Mouse (Mus musculus): ENCODE results near the gene Rnf4.

Gene Rnf4

DNA sequence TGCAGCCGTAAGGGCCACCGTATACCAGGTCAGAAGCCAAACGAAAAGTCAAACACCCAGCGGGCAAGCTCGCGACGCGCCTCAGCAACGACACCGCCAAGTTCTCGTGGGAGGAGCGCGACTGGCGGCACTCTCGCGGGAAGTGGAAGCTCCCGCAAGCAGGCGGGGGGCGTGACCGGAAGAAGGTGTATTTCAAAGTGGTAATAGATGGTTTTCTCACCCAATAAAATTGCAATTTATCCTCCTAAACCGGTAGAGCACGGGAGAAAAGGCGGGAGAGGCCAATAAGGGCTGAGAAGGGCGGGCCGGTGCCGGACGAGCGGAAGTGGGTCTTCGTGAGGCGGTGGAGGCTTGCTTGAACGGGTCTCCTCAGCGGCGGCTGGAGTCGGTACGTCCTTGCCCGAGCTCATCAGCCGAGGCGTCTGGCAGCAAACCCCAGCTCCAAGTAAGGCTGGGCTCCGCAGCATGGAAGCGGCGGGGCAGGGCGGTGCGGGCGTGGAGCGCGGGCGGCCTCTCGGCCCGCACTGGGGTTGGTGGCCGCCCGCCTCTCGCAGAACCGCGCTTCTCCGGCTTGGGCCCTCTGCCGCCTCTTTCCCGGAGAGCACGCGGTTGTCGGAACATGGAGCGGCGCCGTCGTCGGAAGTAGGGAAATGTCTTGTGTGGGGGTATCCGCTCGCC lies at the start of gene Rnf4:
Rnf4 (plus strand) TSS at position 193 of the 678 bp plus-strand sequence.
- peak; percentile 99 for DNase-seq (ENCODE audit: low spot score)

DNA sequence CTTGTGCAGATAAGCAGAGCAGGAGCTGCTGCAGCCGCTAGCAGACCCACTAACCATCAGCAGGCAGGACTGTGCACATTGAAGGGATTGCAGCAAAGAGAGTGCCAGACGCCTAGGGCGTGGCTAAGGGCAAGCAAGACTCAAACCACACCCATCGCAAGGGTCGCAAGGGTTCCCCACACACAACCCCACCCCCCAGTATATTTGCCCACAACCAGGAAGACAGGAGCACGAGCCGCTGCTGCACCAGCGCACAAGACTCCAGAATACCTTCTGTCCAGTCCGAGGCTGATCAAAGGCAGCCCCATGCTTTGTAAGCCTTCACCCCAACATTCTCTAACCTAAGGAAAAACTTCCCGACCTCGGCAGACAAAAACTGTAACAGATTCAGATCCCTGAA lies 49.6 kb upstream of the Rnf4 start:
- DNase-seq (ENCODE audit: low spot score), result no peak

- peak; percentile 53 for DNase-seq (ENCODE audit: low spot score)
Observed at GRCm38 (mm10) chr5:34287001-34287837, 48.9 kb upstream of the Rnf4 start.

GRCm38 (mm10) chr5:34287838-34288145 lies 48.3 kb upstream of the Rnf4 start:
- DNase-seq (ENCODE audit: low spot score), result no peak

DNA sequence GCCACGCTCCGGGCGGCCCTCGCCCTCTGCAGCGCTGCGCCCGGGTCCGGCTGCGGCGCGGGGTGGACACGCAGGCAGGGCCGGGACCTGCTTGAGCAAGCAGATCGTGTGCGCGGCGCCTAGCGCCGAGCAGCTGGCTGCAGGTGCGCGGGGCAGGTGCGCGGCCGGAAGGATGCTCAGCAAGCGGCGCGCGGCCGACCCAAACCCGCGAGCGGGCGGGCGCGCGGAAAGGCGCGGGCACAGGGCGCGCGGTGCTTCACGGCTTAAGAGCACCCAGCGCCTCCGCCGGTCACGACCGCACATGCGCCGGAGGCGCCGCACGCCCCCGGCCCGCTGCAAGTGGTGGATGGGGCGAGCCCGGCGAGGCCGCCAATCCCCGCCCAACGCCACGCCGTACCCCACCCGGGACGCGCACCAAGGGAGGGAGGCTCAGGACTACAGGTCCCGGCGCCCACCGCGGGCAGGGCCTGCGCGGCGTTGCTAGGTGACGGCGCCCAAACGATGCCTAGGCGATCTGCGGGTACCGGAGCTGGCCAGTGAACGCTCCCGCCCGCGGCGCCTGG lies 47.9 kb upstream of the Rnf4 start, which contains the start of the genes Zfyve28 and Cfap99:
Zfyve28 (minus strand) TSS at position 296 of the 563 bp plus-strand sequence.
Cfap99 (plus strand) TSS at position 447 of the 563 bp plus-strand sequence.
- peak; percentile 84 for DNase-seq (ENCODE audit: low spot score)

DNA sequence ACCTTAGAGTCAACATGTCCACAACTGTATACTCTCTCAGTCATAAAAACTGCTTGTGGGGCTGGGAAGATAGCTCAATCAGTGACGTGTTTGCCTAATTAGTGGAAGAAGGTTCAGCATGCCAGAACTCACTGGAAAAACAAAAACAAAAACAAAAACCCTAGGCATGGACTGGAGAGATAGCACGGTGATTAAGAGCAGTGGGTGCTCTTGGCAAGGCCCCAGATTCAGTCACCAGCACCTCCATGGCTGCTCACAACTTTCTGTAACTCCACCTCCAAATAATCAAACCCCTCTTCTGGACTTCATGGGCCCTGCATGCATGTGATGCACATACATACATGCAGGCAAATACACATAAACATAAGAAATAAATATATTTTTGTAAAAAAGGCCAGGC lies 46.8 kb upstream of the Rnf4 start:
- no peak for DNase-seq (ENCODE audit: low spot score)

GRCm38 (mm10) chr5:34293363-34293762 lies 42.7 kb upstream of the Rnf4 start:
- no peak for DNase-seq (ENCODE audit: low spot score)

GRCm38 (mm10) chr5:34294696-34295095 lies 41.4 kb upstream of the Rnf4 start:
- DNase-seq (ENCODE audit: low spot score), result no peak

DNA sequence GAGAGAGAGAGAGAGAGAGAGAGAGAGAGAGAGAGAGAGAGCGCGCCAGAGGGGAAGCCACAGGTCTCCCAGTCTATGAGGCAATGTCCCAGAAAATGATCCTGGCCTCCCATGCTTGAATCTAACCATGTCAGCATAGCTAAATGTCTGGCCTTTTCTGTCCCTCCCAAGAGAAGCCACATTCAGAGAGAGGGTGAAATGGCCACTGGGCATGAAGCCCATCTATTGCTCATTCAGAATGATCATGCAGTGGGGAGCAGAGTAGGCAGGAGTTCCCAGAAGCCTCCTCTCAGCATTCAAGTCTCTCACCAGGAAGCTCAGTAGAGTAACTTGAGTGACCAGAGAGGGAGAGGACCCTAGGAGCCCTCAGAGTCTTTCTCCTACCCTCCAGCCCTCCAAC lies 40.9 kb upstream of the Rnf4 start:
- no peak for DNase-seq (ENCODE audit: low spot score)

DNA sequence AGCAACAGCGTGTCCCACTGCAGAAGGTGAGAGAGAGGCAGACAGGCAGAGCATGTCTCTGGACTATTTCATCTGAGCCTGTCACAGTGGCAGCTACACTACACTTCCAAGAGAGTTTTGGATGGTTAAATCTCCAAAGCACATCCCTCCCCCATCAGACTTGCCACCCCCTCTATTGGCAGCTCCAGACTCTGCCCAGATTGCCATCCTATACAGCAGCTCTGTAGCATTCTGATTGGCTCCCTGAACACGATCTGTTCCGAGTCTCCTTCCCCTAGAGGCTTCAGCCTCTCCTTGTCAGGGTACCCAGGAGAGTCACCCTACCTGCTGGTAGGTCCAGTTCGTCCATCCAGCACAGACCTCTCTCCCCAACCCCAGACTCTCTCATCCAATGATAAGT lies 38.0 kb upstream of the Rnf4 start:
- no peak for DNase-seq (ENCODE audit: low spot score)

DNA sequence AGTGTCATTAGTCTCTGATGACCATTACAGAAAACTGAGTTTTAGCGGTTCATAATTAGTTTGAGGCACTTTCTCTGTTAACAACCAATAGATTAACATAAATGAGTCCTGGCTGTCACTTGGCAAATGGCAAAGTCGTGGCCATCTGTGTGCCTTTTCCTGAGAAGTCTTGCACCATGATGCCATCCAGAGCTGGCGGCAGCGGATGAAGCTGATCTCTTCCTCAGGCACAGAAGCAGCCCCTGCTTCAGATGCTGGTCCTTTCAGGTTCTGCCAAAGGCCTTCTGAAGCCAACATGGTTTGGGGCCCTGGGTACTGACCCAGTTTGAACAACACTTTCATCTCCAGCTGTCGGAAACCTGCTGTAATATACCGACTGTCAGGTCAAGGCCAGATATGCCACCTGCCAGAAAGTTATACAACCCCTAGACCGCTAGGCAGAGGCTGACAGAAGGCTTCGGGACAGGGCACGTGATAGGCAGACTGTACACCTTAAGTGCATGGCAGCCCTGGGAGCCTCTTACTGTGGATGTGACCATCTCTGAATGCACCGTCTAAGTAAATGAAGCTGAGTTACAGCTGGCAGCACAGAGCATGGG lies 37.1 kb upstream of the Rnf4 start:
- DNase-seq (ENCODE audit: low spot score), result no peak

GRCm38 (mm10) chr5:34302377-34302776 lies 33.7 kb upstream of the Rnf4 start:
- peak; percentile 50 for DNase-seq (ENCODE audit: low spot score)

DNA sequence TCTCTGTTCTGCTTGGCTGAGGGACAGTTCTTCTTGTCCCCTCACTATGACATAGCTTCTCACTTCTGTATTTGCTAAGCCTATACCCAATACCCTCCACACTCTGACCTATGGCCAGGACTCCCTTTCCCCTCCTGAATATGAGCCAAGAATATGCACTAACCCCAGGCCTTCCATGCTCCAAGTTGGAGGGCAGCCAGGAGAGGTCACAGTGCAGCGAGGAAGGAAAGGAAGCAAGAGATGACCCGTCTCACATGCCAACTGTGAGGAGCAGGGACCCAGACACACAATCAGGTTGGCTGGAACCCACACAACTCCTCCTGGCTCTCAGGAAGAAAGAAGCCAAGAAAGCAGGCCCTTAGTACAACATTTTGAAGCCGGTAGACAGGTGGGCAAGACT lies 27.1 kb upstream of the Rnf4 start:
- DNase-seq (ENCODE audit: low spot score), result no peak

- DNase-seq (ENCODE audit: low spot score), result no peak
Observed at GRCm38 (mm10) chr5:34319491-34320034, 16.5 kb upstream of the Rnf4 start.

DNA sequence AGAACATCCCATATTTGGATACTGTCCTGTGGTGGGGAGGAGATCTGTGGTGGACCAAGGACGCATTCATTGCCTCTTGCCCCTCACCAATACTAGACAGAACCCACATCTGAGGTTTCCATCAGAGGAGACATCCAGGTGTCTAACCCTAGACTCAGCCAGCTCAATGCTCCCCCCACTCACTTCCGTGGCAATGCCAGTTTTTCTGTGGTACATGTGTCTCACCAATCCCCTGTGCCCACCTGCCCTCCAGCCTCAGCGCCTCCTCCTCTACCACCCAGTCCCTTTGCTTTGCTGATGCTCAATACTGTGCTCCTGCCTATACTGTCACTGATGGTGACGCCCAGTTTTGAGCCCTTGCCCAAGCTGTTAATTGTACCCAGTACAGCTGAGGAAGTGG lies 14.9 kb upstream of the Rnf4 start:
- no peak for DNase-seq (ENCODE audit: low spot score)

GRCm38 (mm10) chr5:34325286-34325685 lies 10.8 kb upstream of the Rnf4 start:
- DNase-seq (ENCODE audit: low spot score), result no peak

- no peak for DNase-seq (ENCODE audit: low spot score)
Observed at GRCm38 (mm10) chr5:34326249-34326691, 9.8 kb upstream of the Rnf4 start.

- DNase-seq (ENCODE audit: low spot score), result peak; percentile 68
Observed at GRCm38 (mm10) chr5:34326875-34327576, 9.1 kb upstream of the Rnf4 start.

DNA sequence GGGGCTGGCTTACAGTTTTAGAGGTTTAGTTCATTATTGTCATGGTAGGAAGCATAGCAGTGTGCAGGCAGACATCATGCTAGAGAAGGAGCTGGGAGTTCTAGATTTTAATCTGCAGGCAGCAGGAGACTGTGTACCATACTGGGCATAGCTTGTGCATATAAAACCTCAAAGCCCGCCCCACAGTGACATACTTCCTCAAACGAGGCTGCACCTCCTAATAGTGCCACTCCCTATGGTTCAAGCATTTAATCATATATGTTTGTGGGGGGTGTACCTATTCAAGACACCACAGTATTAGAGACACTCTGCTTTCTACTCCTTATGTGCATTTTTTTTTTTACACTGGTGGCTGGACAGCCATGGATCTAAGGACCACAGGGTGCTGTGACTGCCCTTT lies 6.0 kb upstream of the Rnf4 start:
- DNase-seq (ENCODE audit: low spot score), result no peak

- no peak for DNase-seq (ENCODE audit: low spot score)
Observed at GRCm38 (mm10) chr5:34334081-34334480, 2.0 kb upstream of the Rnf4 start.

- DNase-seq (ENCODE audit: low spot score), result no peak
Observed at GRCm38 (mm10) chr5:34335539-34336096, 471 bp upstream of the Rnf4 start.

Data from testis, postnatal 10 days (tissue).